Mouse (Mus musculus): ENCODE measurements around the gene Gm7247. TPM values are rescaled to one million over a fixed set of nuclear protein-coding genes. Genes with fewer than 3 reads are reported as not detected.
"Not testable (repeated sequence)": the region's sequence is repeated elsewhere in the genome, so short reads cannot be mapped to it uniquely, and the experiment has no call there.

Gene Gm7247
- polyA plus RNA-seq, 1 experiment from 2014 or later = not detected

- not testable (repeated sequence) for H3K27me3 ChIP-seq (ENCODE audit: control insufficient read depth, insufficient read depth, low read length); H3K4me1 ChIP-seq (ENCODE audit: control insufficient read depth, insufficient read depth, low read length); H3K9me3 ChIP-seq (ENCODE audit: control insufficient read depth, low read length); H3K36me3 ChIP-seq (ENCODE audit: control insufficient read depth, insufficient read depth, low read length); H3K9ac ChIP-seq (ENCODE audit: low read length); H3K4me3 ChIP-seq (ENCODE audit: low read depth, low read length); DNase-seq (ENCODE audit: low spot score); ATAC-seq (ENCODE audit: insufficient number of reproducible peaks, low FRiP score, low TSS enrichment, low read depth); H3K27ac ChIP-seq (replicated peaks; ENCODE audit: low read depth, low read length); H3K4me2 ChIP-seq (ENCODE audit: low read depth, severe bottlenecking)
- 83% methylated on average over 12 of the region's 12 CpGs for WGBS
Measured at GRCm38 (mm10) chr14:51481332-51482015, 119.9 kb downstream of the Gm7247 start.

DNA sequence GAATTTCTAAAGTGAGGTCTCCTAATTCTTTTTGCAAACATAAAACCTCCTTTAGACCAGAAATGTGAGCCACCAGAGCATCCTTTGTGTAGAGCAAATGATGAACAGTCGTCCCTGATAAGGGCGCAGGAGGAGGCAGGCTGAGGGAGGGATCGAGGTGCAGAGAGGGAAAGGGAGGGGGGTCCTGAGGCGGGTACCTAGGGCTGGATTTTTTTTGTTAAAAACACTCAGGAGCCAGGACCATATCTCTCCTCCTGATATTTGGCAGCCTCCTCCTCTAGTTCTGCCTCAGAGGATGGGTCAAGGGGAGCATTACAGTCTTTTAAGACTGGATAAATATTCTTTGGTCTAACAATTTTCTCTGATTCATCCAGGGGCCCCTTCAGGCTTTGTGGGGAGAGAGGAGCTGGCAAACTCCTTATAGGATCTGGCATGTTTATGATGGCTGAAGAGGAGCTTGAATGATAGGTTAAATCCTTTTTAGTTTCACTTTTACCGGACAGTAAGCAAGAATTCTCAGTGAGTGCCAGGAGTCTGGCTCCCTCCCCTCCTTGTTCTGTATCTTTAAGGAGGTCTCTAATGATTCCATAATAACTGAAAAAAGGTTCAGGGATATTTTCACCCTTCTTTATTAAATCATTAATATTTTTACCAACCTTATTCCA lies 120.6 kb downstream of the Gm7247 start:
- Histone ChIP-seq H3K36me3 (ENCODE audit: control insufficient read depth, insufficient read depth, low read length) (no peaks in the 10 kb centered on the region), H3K9ac (ENCODE audit: low read length) (no peak overlapping the region), H3K4me3 (ENCODE audit: low read depth, low read length) (no peak overlapping the region), H3K27me3 (ENCODE audit: control insufficient read depth, insufficient read depth, low read length) (no peaks in the 10 kb centered on the region), H3K4me2 (ENCODE audit: low read depth, severe bottlenecking) (no peak overlapping the region), H3K4me1 (ENCODE audit: control insufficient read depth, insufficient read depth, low read length) (no peaks in the 10 kb centered on the region), H3K27ac (replicated peaks; ENCODE audit: low read depth, low read length) (no peak overlapping the region), H3K9me3 (ENCODE audit: control insufficient read depth, low read length) (no peaks in the 10 kb centered on the region)
- no peak for DNase-seq (ENCODE audit: low spot score)
- no peak for ATAC-seq (ENCODE audit: insufficient number of reproducible peaks, low FRiP score, low TSS enrichment, low read depth)
- 76% methylated on average over 5 of the region's 5 CpGs for WGBS

GRCm38 (mm10) chr14:51482971-51483381 lies 121.4 kb downstream of the Gm7247 start:
- not testable (repeated sequence) for H3K4me1 ChIP-seq (ENCODE audit: control insufficient read depth, insufficient read depth, low read length); H3K27ac ChIP-seq (replicated peaks; ENCODE audit: low read depth, low read length); H3K9ac ChIP-seq (ENCODE audit: low read length); DNase-seq (ENCODE audit: low spot score); H3K9me3 ChIP-seq (ENCODE audit: control insufficient read depth, low read length); H3K27me3 ChIP-seq (ENCODE audit: control insufficient read depth, insufficient read depth, low read length); ATAC-seq (ENCODE audit: insufficient number of reproducible peaks, low FRiP score, low TSS enrichment, low read depth); H3K4me2 ChIP-seq (ENCODE audit: low read depth, severe bottlenecking); H3K4me3 ChIP-seq (ENCODE audit: low read depth, low read length); H3K36me3 ChIP-seq (ENCODE audit: control insufficient read depth, insufficient read depth, low read length)
- WGBS = 85% methylated on average over 10 of the region's 10 CpGs

DNA sequence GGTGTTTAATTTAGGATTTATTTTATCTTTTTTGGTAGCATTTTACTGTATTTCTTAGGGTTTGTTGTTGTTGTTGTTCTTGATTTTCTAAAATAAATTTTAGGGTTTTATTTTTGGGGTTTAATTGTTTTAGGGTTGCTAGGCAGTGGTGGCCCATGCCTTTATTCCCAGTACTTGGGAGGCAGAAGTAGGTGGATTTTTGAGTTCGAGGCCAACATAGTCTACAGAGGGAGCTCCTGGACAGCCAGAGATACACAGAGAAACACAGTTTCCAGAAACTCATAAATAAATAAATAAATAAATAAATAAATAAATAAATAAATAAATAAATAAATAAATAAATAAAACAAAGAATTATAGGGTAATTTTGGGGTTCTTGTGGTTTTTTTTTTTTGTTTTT lies 122.1 kb downstream of the Gm7247 start:
- Histone ChIP-seq H3K27ac (replicated peaks; ENCODE audit: low read depth, low read length) (no peak overlapping the region), H3K36me3 (ENCODE audit: control insufficient read depth, insufficient read depth, low read length) (no peaks in the 10 kb centered on the region), H3K9ac (ENCODE audit: low read length) (no peak overlapping the region), H3K27me3 (ENCODE audit: control insufficient read depth, insufficient read depth, low read length) (no peaks in the 10 kb centered on the region), H3K4me1 (ENCODE audit: control insufficient read depth, insufficient read depth, low read length) (no peaks in the 10 kb centered on the region), H3K9me3 (ENCODE audit: control insufficient read depth, low read length) (no peaks in the 10 kb centered on the region), H3K4me2 (ENCODE audit: low read depth, severe bottlenecking) (no peak overlapping the region), H3K4me3 (ENCODE audit: low read depth, low read length) (no peak overlapping the region)
- no peak for DNase-seq (ENCODE audit: low spot score)
- no peak for ATAC-seq (ENCODE audit: insufficient number of reproducible peaks, low FRiP score, low TSS enrichment, low read depth)
- WGBS = 85% methylated on average over 1 of the region's 1 CpGs

GRCm38 (mm10) chr14:51486111-51486510 lies 124.6 kb downstream of the Gm7247 start:
- Histone ChIP-seq H3K9me3 (ENCODE audit: control insufficient read depth, low read length) (no peaks in the 10 kb centered on the region), H3K27me3 (ENCODE audit: control insufficient read depth, insufficient read depth, low read length) (no peaks in the 10 kb centered on the region), H3K27ac (replicated peaks; ENCODE audit: low read depth, low read length) (no peak overlapping the region), H3K36me3 (ENCODE audit: control insufficient read depth, insufficient read depth, low read length) (no peaks in the 10 kb centered on the region), H3K4me1 (ENCODE audit: control insufficient read depth, insufficient read depth, low read length) (no peaks in the 10 kb centered on the region), H3K4me2 (ENCODE audit: low read depth, severe bottlenecking) (no peak overlapping the region), H3K9ac (ENCODE audit: low read length) (no peak overlapping the region), H3K4me3 (ENCODE audit: low read depth, low read length) (no peak overlapping the region)
- DNase-seq (ENCODE audit: low spot score) (no peak), ATAC-seq (ENCODE audit: insufficient number of reproducible peaks, low FRiP score, low TSS enrichment, low read depth) (no peak)
- 85% methylated on average over 1 of the region's 1 CpGs for WGBS

GRCm38 (mm10) chr14:51495781-51496180 lies 134.2 kb downstream of the Gm7247 start:
- no peak overlapping the region for H3K27ac ChIP-seq (replicated peaks; ENCODE audit: low read depth, low read length)
- WGBS = 85% methylated on average over 2 of the region's 2 CpGs
- no peaks in the 10 kb centered on the region for H3K4me1 ChIP-seq (ENCODE audit: control insufficient read depth, insufficient read depth, low read length)
- H3K4me3 ChIP-seq (ENCODE audit: low read depth, low read length) = no peak overlapping the region
- no peaks in the 10 kb centered on the region for H3K27me3 ChIP-seq (ENCODE audit: control insufficient read depth, insufficient read depth, low read length)
- DNase-seq (ENCODE audit: low spot score) = no peak
- no peak overlapping the region for H3K4me2 ChIP-seq (ENCODE audit: low read depth, severe bottlenecking)
- no peak overlapping the region for H3K9ac ChIP-seq (ENCODE audit: low read length)
- no peaks in the 10 kb centered on the region for H3K9me3 ChIP-seq (ENCODE audit: control insufficient read depth, low read length)
- ATAC-seq (ENCODE audit: insufficient number of reproducible peaks, low FRiP score, low TSS enrichment, low read depth) = no peak
- no peaks in the 10 kb centered on the region for H3K36me3 ChIP-seq (ENCODE audit: control insufficient read depth, insufficient read depth, low read length)

- Histone ChIP-seq H3K27ac (replicated peaks; ENCODE audit: low read depth, low read length) (no peak overlapping the region), H3K27me3 (ENCODE audit: control insufficient read depth, insufficient read depth, low read length) (no peaks in the 10 kb centered on the region), H3K9ac (ENCODE audit: low read length) (no peak overlapping the region), H3K4me3 (ENCODE audit: low read depth, low read length) (no peak overlapping the region), H3K4me2 (ENCODE audit: low read depth, severe bottlenecking) (no peak overlapping the region), H3K4me1 (ENCODE audit: control insufficient read depth, insufficient read depth, low read length) (no peaks in the 10 kb centered on the region), H3K9me3 (ENCODE audit: control insufficient read depth, low read length) (no peaks in the 10 kb centered on the region), H3K36me3 (ENCODE audit: control insufficient read depth, insufficient read depth, low read length) (no peaks in the 10 kb centered on the region)
- 90% methylated on average over 1 of the region's 1 CpGs for WGBS
- no peak for DNase-seq (ENCODE audit: low spot score)
- no peak for ATAC-seq (ENCODE audit: insufficient number of reproducible peaks, low FRiP score, low TSS enrichment, low read depth)
Measured at GRCm38 (mm10) chr14:51496955-51497354, 135.4 kb downstream of the Gm7247 start.

GRCm38 (mm10) chr14:51497958-51498357 lies 136.4 kb downstream of the Gm7247 start:
- H3K4me1 ChIP-seq (ENCODE audit: control insufficient read depth, insufficient read depth, low read length) = no peaks in the 10 kb centered on the region
- no peak overlapping the region for H3K4me3 ChIP-seq (ENCODE audit: low read depth, low read length)
- 93% methylated on average over 2 of the region's 2 CpGs for WGBS

More at GRCm38 (mm10) chr14:51497958-51498357, 136.4 kb downstream of the Gm7247 start:
- Histone ChIP-seq H3K9ac (ENCODE audit: low read length) (no peak overlapping the region), H3K27me3 (ENCODE audit: control insufficient read depth, insufficient read depth, low read length) (no peaks in the 10 kb centered on the region), H3K9me3 (ENCODE audit: control insufficient read depth, low read length) (no peaks in the 10 kb centered on the region), H3K36me3 (ENCODE audit: control insufficient read depth, insufficient read depth, low read length) (no peaks in the 10 kb centered on the region), H3K4me2 (ENCODE audit: low read depth, severe bottlenecking) (no peak overlapping the region), H3K27ac (replicated peaks; ENCODE audit: low read depth, low read length) (no peak overlapping the region)
- no peak for ATAC-seq (ENCODE audit: insufficient number of reproducible peaks, low FRiP score, low TSS enrichment, low read depth)
- no peak for DNase-seq (ENCODE audit: low spot score)

Data from limb, embryonic 11.5 days (tissue).